Mouse (Mus musculus) G1E (cell line): ENCODE data around the gene Ints11. TPM values are rescaled to one million over a fixed set of nuclear protein-coding genes. Genes with fewer than 3 reads are reported as not detected.

ENCODE experiments used
- ATAC-seq: 2 replicates; pipeline ENCODE4 v1.8.0; 2016; ENCODE audit warnings: mild to moderate bottlenecking; ENCODE audit not compliant: insufficient number of reproducible peaks, poor library complexity, low FRiP score, severe bottlenecking; ENCODE audit errors: extremely low read depth
- DNase-seq: peaks from one replicate; pipeline ENCODE4 v3.0.0; 2012; ENCODE audit warnings: low spot score
- H3K27me3 ChIP-seq: 2 replicates; pipeline ENCODE4 v1.6.1; 2012; ENCODE audit warnings: mild to moderate bottlenecking, low read length, inconsistent platforms; ENCODE audit not compliant: insufficient read depth
- H3K36me3 ChIP-seq: replicated peaks from 2 replicates; pipeline ENCODE3; 2012; ENCODE audit warnings: mild to moderate bottlenecking, inconsistent platforms
- H3K4me1 ChIP-seq: 2 replicates; pipeline ENCODE4 v1.6.1; 2012; ENCODE audit warnings: low read depth, low read length, inconsistent platforms, mixed read lengths; ENCODE audit not compliant: insufficient read depth
- H3K4me3 ChIP-seq: 2 replicates; pipeline ENCODE4 v1.5.1; 2012; ENCODE audit warnings: low read depth, mild to moderate bottlenecking, inconsistent platforms, low read length, moderate library complexity, mixed read lengths
- H3K9me3 ChIP-seq: replicated peaks from 2 replicates; pipeline ENCODE4 v1.6.1; 2012; ENCODE audit warnings: inconsistent platforms
- CTCF ChIP-seq: IDR thresholded peaks from 2 replicates; pipeline ENCODE4 v1.5.1; 2012; ENCODE audit warnings: low read depth, low read length, inconsistent platforms, mixed read lengths
- GATA1 ChIP-seq: IDR thresholded peaks from 2 replicates; pipeline ENCODE4 v1.6.1; 2012; ENCODE audit warnings: borderline replicate concordance, low read length, inconsistent platforms, mixed read lengths
- GATA2 ChIP-seq: IDR thresholded peaks from 2 replicates; pipeline ENCODE4 v1.6.1; 2012; ENCODE audit warnings: low read depth, low read length, inconsistent platforms, borderline replicate concordance
- POLR2AphosphoS5 ChIP-seq: IDR thresholded peaks from 2 replicates; pipeline ENCODE4 v1.6.1; 2012; ENCODE audit warnings: low read depth, low read length, inconsistent platforms; ENCODE audit not compliant: insufficient replicate concordance
- TAL1 ChIP-seq: conservative IDR thresholded peaks from 2 replicates; pipeline ENCODE4 v1.6.1; 2012; ENCODE audit warnings: low read depth, low read length, inconsistent platforms, mixed read lengths
- polyA plus RNA-seq: library from polyadenylated mRNA; stranded (reverse); fragments of >175 nt; gene quantifications from 2 replicates; pipeline ENCODE4 v1.2.3, GENCODE M21; 2012
- total RNA-seq, 2 experiments: library from RNA; stranded (forward) in 1 of 2; stranded (reverse) in 1 of 2; fragments of 200-1000 nt in 1 of 2; fragments of >200 nt in 1 of 2; fragmentation: Nextera tagmentation in 1 of 2; gene quantifications; 2 replicates each; pipeline ENCODE4 v1.2.3; 2014 to 2017

The Ints11 gene
- total and polyA plus RNA-seq, 3 experiments: 21.7 to 43.5 (median 35.6) TPM

DNA sequence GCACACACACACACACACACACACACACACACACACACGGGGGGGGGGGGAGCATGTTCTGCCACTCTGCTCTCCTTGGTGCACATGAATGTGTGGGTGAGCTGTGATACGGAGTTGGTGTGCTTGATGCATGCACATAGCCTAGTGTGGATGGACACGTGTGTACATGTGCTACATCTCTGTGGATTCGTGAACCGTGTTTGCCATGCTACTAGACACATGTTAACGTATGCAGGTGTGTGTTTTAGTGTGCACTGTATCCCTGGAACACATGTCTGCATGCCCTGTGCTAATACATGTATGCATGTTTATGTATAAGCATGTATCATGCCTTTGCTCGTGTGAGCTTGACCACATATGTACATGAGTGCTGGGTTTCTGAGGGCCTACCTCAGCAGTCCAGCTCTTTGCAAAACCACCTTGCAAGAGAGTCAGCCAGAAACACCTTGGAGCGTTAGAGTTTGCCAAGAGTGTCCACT lies 23.9 kb downstream of the Ints11 start:
- Histone ChIP-seq H3K4me3 (peak overlapping the region; percentile 90), H3K36me3 (peaks cover 62% of the 10 kb centered on the region), H3K27me3 (no peaks in the 10 kb centered on the region), H3K4me1 (peaks cover 57% of the 10 kb centered on the region), H3K9me3 (no peaks in the 10 kb centered on the region)
- DNase-seq (no peak), ATAC-seq (no peak)
- TF ChIP-seq CTCF: no peak
- TF ChIP-seq GATA2: no peak
- no peak for TF ChIP-seq TAL1
- TF ChIP-seq POLR2AphosphoS5: no peak
- TF ChIP-seq GATA1: no peak

DNA sequence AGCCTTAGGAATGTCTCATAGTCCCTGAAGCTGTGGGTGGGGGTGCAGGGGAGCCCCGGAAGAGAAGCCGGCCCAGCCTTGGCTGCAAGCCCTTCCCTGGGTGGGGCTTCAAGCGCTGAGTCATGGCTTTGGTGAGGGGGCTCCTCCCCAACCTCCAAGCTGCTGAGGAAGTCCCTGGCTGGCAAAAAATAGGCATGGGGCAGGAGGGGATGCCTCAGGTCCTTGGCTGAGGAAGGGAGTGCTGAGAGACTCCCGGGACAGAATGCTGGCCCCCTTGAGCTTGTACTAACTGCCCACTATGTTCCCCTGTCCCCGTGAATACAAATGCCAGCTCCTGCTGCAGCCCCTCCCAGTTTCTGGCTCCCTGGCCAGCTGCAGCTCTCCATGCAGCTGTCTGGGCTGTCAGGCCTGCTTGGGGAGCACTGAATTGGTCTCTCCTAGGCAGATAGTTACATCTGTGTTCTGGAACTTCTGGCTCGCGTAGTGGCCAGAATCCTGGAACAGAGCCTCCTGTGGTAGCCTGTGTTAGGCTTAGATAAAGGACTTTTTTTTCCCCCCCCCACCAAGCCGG lies 25.1 kb downstream of the Ints11 start:
- peak; percentile 84 for DNase-seq
- Histone ChIP-seq H3K27me3 (no peaks in the 10 kb centered on the region), H3K36me3 (peaks cover 62% of the 10 kb centered on the region), H3K4me3 (peak overlapping the region; percentile 90; the same call in 1 of the 2 replicates), H3K4me1 (peaks cover 55% of the 10 kb centered on the region), H3K9me3 (no peaks in the 10 kb centered on the region)
- ATAC-seq: peak; percentile 69
- TF ChIP-seq GATA1: no peak
- no peak for TF ChIP-seq GATA2
- no peak for TF ChIP-seq CTCF
- TF ChIP-seq POLR2AphosphoS5: no peak

DNA sequence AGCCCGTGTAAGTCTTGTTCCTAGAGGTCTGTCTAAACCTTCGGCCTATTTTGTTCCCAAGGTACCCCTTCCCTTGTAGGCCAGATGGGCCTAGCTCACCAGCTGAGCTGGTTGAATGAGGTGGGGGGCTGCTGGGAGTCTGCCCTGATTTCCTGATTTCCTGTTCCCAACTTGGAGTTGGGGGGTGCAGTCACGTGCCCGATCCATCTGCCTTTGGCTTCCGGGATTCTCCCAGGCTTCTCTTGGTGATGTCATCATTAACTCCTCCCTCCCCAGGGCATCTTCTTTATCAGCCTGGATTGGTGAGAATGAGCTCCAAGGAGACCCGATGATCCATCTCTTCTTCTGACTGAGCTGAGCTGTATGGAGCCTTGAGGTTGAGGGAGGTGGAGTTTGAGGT lies 25.9 kb downstream of the Ints11 start:
- H3K36me3 ChIP-seq: peaks cover 62% of the 10 kb centered on the region
- ATAC-seq (no peak), DNase-seq (no peak)
- TF ChIP-seq TAL1: no peak
- no peak for TF ChIP-seq POLR2AphosphoS5
- TF ChIP-seq CTCF: no peak
- no peak for TF ChIP-seq GATA1
- TF ChIP-seq GATA2: no peak
- H3K27me3 ChIP-seq: no peaks in the 10 kb centered on the region
- peaks cover 47% of the 10 kb centered on the region for H3K4me1 ChIP-seq
- no peaks in the 10 kb centered on the region for H3K9me3 ChIP-seq
- H3K4me3 ChIP-seq: no peak overlapping the region; the same call in 1 of the 2 replicates

DNA sequence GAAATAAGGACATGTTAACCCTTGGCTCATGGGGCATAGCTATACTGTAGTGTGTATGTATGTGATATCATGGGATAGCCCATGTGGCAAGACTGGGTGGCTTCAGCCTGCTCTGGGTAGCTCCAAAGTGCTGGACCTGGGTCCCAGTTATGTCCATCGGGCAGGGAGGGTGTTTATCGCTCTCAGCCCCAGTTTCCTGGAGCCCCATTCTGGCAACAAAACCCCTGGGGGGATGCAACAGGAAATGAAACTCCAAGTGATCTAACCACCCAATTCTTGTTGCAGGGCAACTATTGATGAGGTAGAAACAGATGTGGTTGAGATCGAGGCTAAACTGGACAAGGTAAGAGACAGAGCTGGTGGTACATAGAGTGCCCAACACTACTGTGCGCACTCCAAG lies 26.5 kb downstream of the Ints11 start:
- Histone ChIP-seq H3K4me1 (peaks cover 41% of the 10 kb centered on the region), H3K27me3 (no peaks in the 10 kb centered on the region), H3K36me3 (peaks cover 63% of the 10 kb centered on the region), H3K4me3 (no peak overlapping the region), H3K9me3 (no peaks in the 10 kb centered on the region)
- DNase-seq (no peak), ATAC-seq (no peak)
- TF ChIP-seq GATA2 (no peak), CTCF (no peak), POLR2AphosphoS5 (no peak), GATA1 (no peak), TAL1 (no peak)

DNA sequence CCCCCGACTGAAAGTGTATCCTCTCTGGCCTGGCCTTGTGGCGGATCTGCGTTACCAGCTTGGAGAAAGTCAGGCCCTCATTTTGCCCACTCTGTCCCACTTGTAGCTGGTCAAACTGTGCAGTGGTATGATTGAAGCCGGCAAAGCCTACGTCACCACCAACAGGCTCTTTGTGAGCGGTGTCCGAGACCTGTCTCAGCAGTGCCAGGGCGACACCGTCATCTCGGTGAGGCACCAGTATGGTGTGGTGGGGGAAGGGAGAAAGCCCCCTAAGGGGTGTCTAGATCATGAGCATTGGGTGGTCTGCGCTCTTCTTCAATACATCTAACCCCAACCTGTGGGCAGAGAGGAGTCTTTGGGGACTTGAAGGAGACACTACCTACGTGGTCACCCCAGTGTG lies 27.1 kb downstream of the Ints11 start:
- Histone ChIP-seq H3K27me3 (no peaks in the 10 kb centered on the region), H3K4me1 (peaks cover 34% of the 10 kb centered on the region), H3K9me3 (no peaks in the 10 kb centered on the region), H3K4me3 (no peak overlapping the region), H3K36me3 (peaks cover 69% of the 10 kb centered on the region)
- ATAC-seq: no peak
- no peak for TF ChIP-seq CTCF
- TF ChIP-seq TAL1: no peak
- no peak for TF ChIP-seq POLR2AphosphoS5
- no peak for TF ChIP-seq GATA2
- no peak for TF ChIP-seq GATA1
- no peak for DNase-seq

DNA sequence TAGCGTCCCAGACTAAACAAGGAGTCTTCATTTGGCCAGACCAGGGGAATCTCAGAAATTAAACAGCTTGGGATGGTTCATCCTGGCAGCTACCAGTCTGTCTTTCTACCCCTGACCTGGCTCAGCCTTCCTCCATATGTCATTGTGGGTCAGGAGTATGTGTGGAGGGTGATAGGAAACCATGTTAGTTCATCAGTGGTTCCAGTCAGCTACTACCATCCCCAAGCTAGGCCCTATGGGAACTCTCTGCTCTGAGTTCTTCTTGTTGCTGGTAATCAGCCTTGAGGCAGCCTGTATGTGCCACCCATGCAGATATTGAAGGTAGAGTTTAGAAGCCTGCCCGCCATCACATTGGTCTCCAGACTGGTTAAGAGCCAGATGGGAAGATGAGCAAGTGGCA lies 29.0 kb downstream of the Ints11 start:
- TF ChIP-seq GATA1: no peak
- no peak for TF ChIP-seq TAL1
- TF ChIP-seq CTCF: no peak
- no peak for TF ChIP-seq POLR2AphosphoS5
- no peak for TF ChIP-seq GATA2
- H3K4me3 ChIP-seq: no peak overlapping the region
- no peak for ATAC-seq
- H3K36me3 ChIP-seq: peaks cover 86% of the 10 kb centered on the region
- DNase-seq: no peak
- H3K27me3 ChIP-seq: no peaks in the 10 kb centered on the region
- peaks cover 23% of the 10 kb centered on the region for H3K4me1 ChIP-seq
- no peaks in the 10 kb centered on the region for H3K9me3 ChIP-seq

DNA sequence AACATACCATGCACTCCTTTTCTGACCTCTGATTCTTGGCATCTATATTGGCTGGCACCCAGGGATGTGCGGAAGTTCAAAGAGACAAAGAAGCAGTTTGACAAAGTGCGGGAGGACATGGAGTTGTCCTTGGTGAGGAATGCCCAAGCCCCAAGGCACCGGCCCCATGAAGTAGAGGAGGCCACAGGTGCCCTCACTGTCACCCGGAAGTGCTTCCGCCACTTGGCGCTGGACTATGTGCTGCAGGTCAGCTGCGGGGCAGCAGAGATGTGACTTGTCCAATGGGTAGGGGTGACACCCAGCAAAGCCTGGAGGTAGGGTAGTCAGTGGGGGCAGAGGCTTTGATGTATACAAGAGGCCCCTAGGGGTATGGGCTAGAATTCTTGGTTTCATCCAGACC lies 30.0 kb downstream of the Ints11 start:
- TF ChIP-seq TAL1 (no peak), CTCF (no peak), POLR2AphosphoS5 (no peak), GATA2 (no peak), GATA1 (no peak)
- Histone ChIP-seq H3K36me3 (peaks cover 93% of the 10 kb centered on the region), H3K4me3 (no peak overlapping the region)

More for the DNA sequence above, 30.0 kb downstream of the Ints11 start:
- Histone ChIP-seq H3K4me1 (peaks cover 12% of the 10 kb centered on the region), H3K9me3 (no peaks in the 10 kb centered on the region), H3K27me3 (no peaks in the 10 kb centered on the region)
- ATAC-seq (no peak), DNase-seq (no peak)
